Mouse (Mus musculus): ENCODE results near the gene Lyst. TPM values are rescaled to one million over a fixed set of nuclear protein-coding genes. Genes with fewer than 3 reads are reported as not detected.

Gene Lyst
- polyA plus RNA-seq, 1 experiment = 46.5 TPM

DNA sequence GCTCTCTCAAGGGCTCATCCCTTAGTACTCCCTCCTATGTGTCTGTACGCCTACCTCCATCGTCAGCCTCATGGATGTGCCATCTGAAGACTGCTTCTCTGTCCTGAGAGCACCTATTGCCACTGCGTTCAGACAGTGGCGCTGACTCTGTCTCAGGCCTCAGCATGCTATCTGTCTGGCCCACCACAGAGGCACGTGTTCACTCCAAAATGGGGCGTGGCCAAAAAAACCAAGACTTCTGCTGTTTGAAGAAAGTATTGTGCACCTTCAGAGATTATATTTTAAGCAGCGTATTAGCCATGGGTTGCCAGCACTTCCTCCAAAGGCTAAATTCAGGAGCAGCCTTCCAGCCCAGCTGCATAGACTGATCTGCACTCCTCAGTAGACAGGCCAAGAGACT lies 220.7 kb downstream of the Lyst start:
- Histone ChIP-seq H3K4me1 (ENCODE audit: control insufficient read depth, insufficient read depth, low read length) (no peaks in the 10 kb centered on the region), H3K27ac (ENCODE audit: insufficient read depth, low read depth, low read length) (no peak overlapping the region), H3K4me3 (ENCODE audit: insufficient read depth, low read length) (no peak overlapping the region)
- TF ChIP-seq CTCF (IDR thresholded peaks at IDR 0.05; ENCODE audit: low read depth, low read length) (no peak), POLR2A (IDR thresholded peaks at IDR 0.05; ENCODE audit: borderline replicate concordance, low read depth, low read length) (no peak)

- TF ChIP-seq POLR2A (IDR thresholded peaks at IDR 0.05; ENCODE audit: borderline replicate concordance, low read depth, low read length) = no peak
- no peak overlapping the region for H3K4me3 ChIP-seq (ENCODE audit: insufficient read depth, low read length)
- H3K4me1 ChIP-seq (ENCODE audit: control insufficient read depth, insufficient read depth, low read length) = no peaks in the 10 kb centered on the region
These were observed 228.5 kb downstream of the Lyst start for GRCm38 (mm10) chr13:13818696-13819095.

DNA sequence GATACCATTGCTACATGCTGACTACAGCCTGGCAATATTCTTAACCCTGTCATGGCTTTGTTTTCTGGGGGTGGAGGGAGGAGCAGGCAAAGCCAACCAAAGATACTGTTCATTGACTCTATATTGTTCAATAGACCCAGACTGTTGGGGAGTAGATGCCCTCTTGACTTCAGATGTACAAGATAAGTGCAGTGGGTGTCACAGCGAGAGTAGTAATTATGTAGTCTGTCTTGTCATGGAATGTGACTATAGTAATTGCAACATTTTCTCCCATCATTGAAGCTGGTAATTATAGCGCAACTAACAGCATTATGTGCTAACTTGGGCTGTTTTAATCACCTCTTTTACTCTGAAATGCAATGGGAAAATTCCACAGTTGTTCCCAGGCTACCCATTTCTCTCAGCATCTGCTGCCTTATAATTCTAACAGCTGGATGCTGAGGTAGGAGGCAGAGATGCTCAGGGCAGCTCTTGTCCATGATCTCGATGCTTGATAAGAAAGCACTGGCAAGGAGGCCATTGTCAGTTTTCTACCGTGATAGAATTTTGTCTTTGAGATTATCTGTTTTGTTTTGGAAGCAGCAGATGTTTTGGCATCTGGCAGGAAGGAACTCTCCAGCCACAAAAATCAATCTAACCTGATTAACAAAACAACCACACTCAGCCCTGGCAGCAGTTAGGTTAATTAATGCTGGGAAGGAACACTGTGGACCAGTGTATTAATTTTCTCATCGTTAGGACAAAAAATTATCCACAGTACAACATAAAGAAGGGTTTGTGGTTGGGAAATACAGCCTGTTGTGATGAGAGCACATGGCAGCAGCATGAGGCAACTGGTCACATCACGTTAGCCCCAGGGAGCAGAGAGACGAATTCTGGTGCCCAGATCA lies 230.3 kb downstream of the Lyst start:
- TF ChIP-seq CTCF (IDR thresholded peaks at IDR 0.05; ENCODE audit: low read depth, low read length) (no peak), POLR2A (IDR thresholded peaks at IDR 0.05; ENCODE audit: borderline replicate concordance, low read depth, low read length) (no peak)
- H3K4me3 ChIP-seq (ENCODE audit: insufficient read depth, low read length) = no peak overlapping the region
- no peaks in the 10 kb centered on the region for H3K4me1 ChIP-seq (ENCODE audit: control insufficient read depth, insufficient read depth, low read length)
- H3K27ac ChIP-seq (ENCODE audit: insufficient read depth, low read depth, low read length) = no peak overlapping the region

More at GRCm38 (mm10) chr13:13818696-13819095, 228.5 kb downstream of the Lyst start:
- no peak overlapping the region for H3K27ac ChIP-seq (ENCODE audit: insufficient read depth, low read depth, low read length)

DNA sequence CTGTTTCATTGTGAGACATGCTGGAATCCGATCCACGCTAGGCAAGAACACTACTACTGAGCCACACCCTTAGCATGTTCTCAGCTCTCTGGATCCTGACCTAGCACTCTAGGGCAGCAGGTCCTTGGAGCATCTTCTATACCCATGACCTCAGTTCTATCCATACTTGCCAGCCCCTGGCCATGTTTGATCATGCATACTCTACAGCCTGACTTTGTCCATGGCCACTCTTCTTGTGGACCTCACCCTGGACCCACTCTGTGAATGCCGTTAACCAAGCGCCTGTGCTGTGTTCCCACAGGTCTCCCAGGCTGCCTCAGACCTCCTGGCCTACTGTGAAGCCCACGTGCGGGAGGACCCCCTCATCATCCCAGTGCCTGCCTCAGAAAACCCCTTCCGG lies 234.7 kb downstream of the Lyst start:
- H3K4me3 ChIP-seq (ENCODE audit: insufficient read depth, low read length) = no peak overlapping the region

GRCm38 (mm10) chr13:13826533-13826932 lies 236.3 kb downstream of the Lyst start:
- TF ChIP-seq POLR2A (IDR thresholded peaks at IDR 0.05; ENCODE audit: borderline replicate concordance, low read depth, low read length) = no peak
- TF ChIP-seq CTCF (IDR thresholded peaks at IDR 0.05; ENCODE audit: low read depth, low read length) = no peak
- no peak overlapping the region for H3K4me3 ChIP-seq (ENCODE audit: insufficient read depth, low read length)
- H3K4me1 ChIP-seq (ENCODE audit: control insufficient read depth, insufficient read depth, low read length) = no peaks in the 10 kb centered on the region
- no peak overlapping the region for H3K27ac ChIP-seq (ENCODE audit: insufficient read depth, low read depth, low read length)

More for the DNA sequence above, 234.7 kb downstream of the Lyst start:
- Histone ChIP-seq H3K27ac (ENCODE audit: insufficient read depth, low read depth, low read length) (no peak overlapping the region), H3K4me1 (ENCODE audit: control insufficient read depth, insufficient read depth, low read length) (no peaks in the 10 kb centered on the region)
- TF ChIP-seq CTCF (IDR thresholded peaks at IDR 0.05; ENCODE audit: low read depth, low read length) = no peak
- TF ChIP-seq POLR2A (IDR thresholded peaks at IDR 0.05; ENCODE audit: borderline replicate concordance, low read depth, low read length) = no peak

GRCm38 (mm10) chr13:13828125-13828524 lies 237.9 kb downstream of the Lyst start:
- Histone ChIP-seq H3K27ac (ENCODE audit: insufficient read depth, low read depth, low read length) (no peak overlapping the region), H3K4me3 (ENCODE audit: insufficient read depth, low read length) (no peak overlapping the region), H3K4me1 (ENCODE audit: control insufficient read depth, insufficient read depth, low read length) (no peaks in the 10 kb centered on the region)
- TF ChIP-seq CTCF (IDR thresholded peaks at IDR 0.05; ENCODE audit: low read depth, low read length) (no peak), POLR2A (IDR thresholded peaks at IDR 0.05; ENCODE audit: borderline replicate concordance, low read depth, low read length) (no peak)

Other genes with a start within 250 kb of the Lyst start
- gene Gpr137b, start 196.4 kb upstream of the Lyst start, polyA plus RNA-seq (2012; ENCODE audit: insufficient read depth, insufficient read length, missing spikeins) = 167 and 190 TPM in 2 replicates
- 0.88 and 1.1 TPM in 2 replicates for gene Nid1, start 152.8 kb upstream of the Lyst start, polyA plus RNA-seq (2012; ENCODE audit: insufficient read depth, insufficient read length, missing spikeins)
- not detected in 2 replicates for gene Gng4, start 193.7 kb downstream of the Lyst start, polyA plus RNA-seq (2012; ENCODE audit: insufficient read depth, insufficient read length, missing spikeins)